Mouse (Mus musculus): ENCODE measurements at regions not wholly inside any gene's neighbourhood (a gene's known extent, or its start where the extent isn't known, plus 50 kb on each side); places are given as distances from the start of the nearest gene placed in this dataset.

DNA sequence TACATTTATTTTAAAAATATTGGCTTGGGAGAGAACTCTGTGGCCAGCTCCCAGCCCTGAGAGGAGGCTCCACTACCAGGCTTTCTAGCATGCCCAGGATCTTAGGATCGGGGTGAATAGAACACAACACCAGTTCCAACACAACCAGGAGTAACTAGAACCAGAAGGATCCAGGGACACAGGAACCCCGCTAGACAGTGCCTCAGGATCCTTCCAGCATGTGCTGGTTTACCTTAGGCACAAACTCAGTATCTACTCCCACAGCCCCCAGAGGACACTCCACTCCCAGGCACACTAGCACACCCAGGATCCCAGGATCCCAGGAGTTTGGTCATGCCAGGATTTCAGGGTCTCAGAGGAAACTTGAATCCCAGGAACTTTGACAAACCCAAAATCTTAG, 3537.8 kb upstream of the Gm7489 start:
- TF ChIP-seq CHD2 (IDR thresholded peaks at IDR 0.05; ENCODE audit: low read depth, low read length) = no peak
- TF ChIP-seq HCFC1 (IDR thresholded peaks at IDR 0.05; ENCODE audit: borderline replicate concordance, insufficient read depth, low read length) = no peak
- no peak for TF ChIP-seq MAFK (IDR thresholded peaks at IDR 0.05; ENCODE audit: insufficient read depth, low read depth, low read length)
- no peak for TF ChIP-seq ZNF384 (IDR thresholded peaks at IDR 0.05; ENCODE audit: low read depth, low read length)
- no peak for TF ChIP-seq ZC3H11A (IDR thresholded peaks at IDR 0.05; ENCODE audit: borderline replicate concordance, low read depth, low read length)
